ENCODE assay signal across 17 mouse cellular contexts in the genomic region with DNA sequence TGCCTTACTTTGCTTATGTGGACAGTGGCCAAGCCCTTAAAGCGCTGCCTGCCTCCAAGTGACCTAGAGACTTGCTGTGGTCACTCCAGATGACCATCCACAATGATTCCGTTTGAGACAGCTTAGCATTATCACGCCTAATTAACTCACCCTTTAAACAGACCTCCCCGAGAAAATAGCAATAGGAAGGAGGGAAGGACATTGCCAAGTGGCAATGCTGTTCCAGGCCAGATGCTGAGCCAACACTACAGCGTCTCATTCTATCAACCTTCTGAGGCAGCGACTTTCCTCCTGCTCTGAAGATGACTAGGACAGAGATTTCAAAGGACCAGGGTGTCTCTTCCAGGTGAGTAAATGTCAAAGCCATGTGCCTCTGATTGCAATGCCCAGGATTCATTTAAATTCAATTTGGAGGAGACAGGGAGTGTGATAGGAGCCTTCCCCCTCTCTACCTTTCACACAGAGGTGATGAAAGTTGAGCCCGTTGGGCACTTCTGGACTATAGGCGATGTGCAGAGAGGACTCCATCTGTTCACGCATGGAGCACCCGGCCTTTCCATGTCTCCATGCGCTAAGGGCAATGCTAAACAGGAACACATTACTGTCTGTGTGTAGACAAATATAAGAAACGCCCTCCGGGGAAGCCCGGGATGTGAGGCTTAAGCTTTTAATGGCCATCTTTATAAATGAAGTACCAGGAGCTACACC. TPM values are rescaled to one million over a fixed set of nuclear protein-coding genes. Genes with fewer than 3 reads are reported as not detected.
A peak's percentile ranks its signal among the peaks of the same experiment; 100 is the strongest.
DNase-seq lines count a peak whose midpoint lies in the region; ATAC-seq lines count a peak whose summit lies in the region.
"Had no signal": no experiment of that assay in that cellular context is flagged by ENCODE, and none has a peak within 500 bp of the region (broad histone marks: within the 10 kb centered on the region; RNA-seq: fewer than 3 reads in every experiment).

No protein-coding gene starts in this region.

- no peaks in the 10 kb centered on the region for H3K36me3 ChIP-seq in hindbrain, embryonic 11.5 days (ENCODE audit: control insufficient read depth, insufficient read depth, low read length)
- H3K36me3 ChIP-seq in hindbrain, embryonic 10.5 days: no peaks in the 10 kb centered on the region
- H3K36me3 ChIP-seq in forebrain, embryonic 15.5 days: no peaks in the 10 kb centered on the region
- H3K36me3 ChIP-seq in midbrain, embryonic 12.5 days: no peaks in the 10 kb centered on the region
- no peaks in the 10 kb centered on the region for H3K36me3 ChIP-seq in neural tube, embryonic 15.5 days
- H3K36me3 ChIP-seq: embryonic facial prominence, embryonic 15.5 days; limb, embryonic 13.5 days had no signal

- intact Hi-C loops in left cerebral cortex, postnatal 14 days (cut with DNase I): no loop called here
- intact Hi-C loops in heart, postnatal 36 days (cut with DNase I): no loop called here

- 0 out of 2 replicates have a peak, but pooled peaks cover 2% of the 10 kb centered on the region for H3K4me1 ChIP-seq in hindbrain, embryonic 11.5 days (replicated peaks; ENCODE audit: control insufficient read depth, insufficient read depth, low read length)
- H3K4me1 ChIP-seq in hindbrain, embryonic 10.5 days (replicated peaks): 0 out of 2 replicates have a peak, but pooled peaks cover 7% of the 10 kb centered on the region
- H3K4me1 ChIP-seq in forebrain, embryonic 15.5 days: peaks cover 22% of the 10 kb centered on the region
- H3K4me1 ChIP-seq in midbrain, embryonic 12.5 days: peaks cover 21% of the 10 kb centered on the region
- H3K4me1 ChIP-seq in neural tube, embryonic 15.5 days: peaks cover 8% of the 10 kb centered on the region
- H3K4me1 ChIP-seq: embryonic facial prominence, embryonic 15.5 days; limb, embryonic 13.5 days had no signal

- no peak overlapping the region for H3K4me3 ChIP-seq in hindbrain, embryonic 11.5 days (ENCODE audit: low read depth, low read length)
- H3K4me3 ChIP-seq in hindbrain, embryonic 10.5 days: no peak overlapping the region
- H3K4me3 ChIP-seq in forebrain, embryonic 15.5 days: no peak overlapping the region
- H3K4me3 ChIP-seq in midbrain, embryonic 12.5 days: no peak overlapping the region
- H3K4me3 ChIP-seq in neural tube, embryonic 15.5 days (replicated peaks): no peak overlapping the region
- H3K4me3 ChIP-seq: embryonic facial prominence, embryonic 15.5 days; limb, embryonic 13.5 days had no signal

- no peak overlapping the region for H3K9ac ChIP-seq in hindbrain, embryonic 11.5 days (ENCODE audit: low read depth, low read length)
- H3K9ac ChIP-seq in forebrain, embryonic 15.5 days (replicated peaks): no peak overlapping the region
- H3K9ac ChIP-seq in midbrain, embryonic 12.5 days (replicated peaks): no peak overlapping the region
- H3K9ac ChIP-seq in neural tube, embryonic 15.5 days (replicated peaks): no peak overlapping the region
- H3K9ac ChIP-seq: embryonic facial prominence, embryonic 15.5 days; limb, embryonic 13.5 days had no signal

- H3K27ac ChIP-seq in hindbrain, embryonic 11.5 days (ENCODE audit: low read depth, low read length): 0 out of 2 replicates have a peak overlapping the region, but pooled peaks have one; percentile 17
- H3K27ac ChIP-seq in hindbrain, embryonic 10.5 days: no peak overlapping the region
- H3K27ac ChIP-seq in forebrain, embryonic 15.5 days (replicated peaks): peak overlapping the region; percentile 87
- peak overlapping the region; percentile 68 for H3K27ac ChIP-seq in midbrain, embryonic 12.5 days (replicated peaks)
- H3K27ac ChIP-seq in neural tube, embryonic 15.5 days (replicated peaks): peak overlapping the region; percentile 72
- H3K27ac ChIP-seq: embryonic facial prominence, embryonic 15.5 days; limb, embryonic 13.5 days; stomach, postnatal 0 days had no signal

- no peak for DNase-seq in hindbrain, embryonic 11.5 days (ENCODE audit: low spot score)
- DNase-seq in hindbrain, embryonic 10.5 days (ENCODE audit: low spot score): no peak
- DNase-seq in left cerebral cortex, postnatal 14 days (ENCODE audit: low spot score in 2 of 2): no peak
- DNase-seq in frontal cortex, adult 2 months (ENCODE audit: extremely low spot score in 1 of 2, low spot score in 1 of 2): no peak
- no peak for DNase-seq in heart, postnatal 36 days
- DNase-seq: adrenal gland, adult 8-10 months; gastrocnemius, postnatal 25 days; kidney, postnatal 4 days; lung, postnatal 14 days; thymus, postnatal 25 days had no signal

- H3K9me3 ChIP-seq in hindbrain, embryonic 11.5 days (ENCODE audit: control insufficient read depth, low read length): no peaks in the 10 kb centered on the region
- no peaks in the 10 kb centered on the region for H3K9me3 ChIP-seq in hindbrain, embryonic 10.5 days
- H3K9me3 ChIP-seq in forebrain, embryonic 15.5 days: no peaks in the 10 kb centered on the region
- no peaks in the 10 kb centered on the region for H3K9me3 ChIP-seq in midbrain, embryonic 12.5 days
- H3K9me3 ChIP-seq in neural tube, embryonic 15.5 days (replicated peaks): no peaks in the 10 kb centered on the region
- H3K9me3 ChIP-seq: embryonic facial prominence, embryonic 15.5 days; limb, embryonic 13.5 days had no signal

- peak; percentile 52; the same call in 1 of the 2 replicates for ATAC-seq in hindbrain, embryonic 11.5 days (ENCODE audit: low FRiP score)
- ATAC-seq in forebrain, embryonic 15.5 days (replicated peaks): peak; percentile 78
- peak; percentile 68 for ATAC-seq in midbrain, embryonic 12.5 days (ENCODE audit: low FRiP score, low read depth)
- peak; percentile 62; the same call in 1 of the 2 replicates for ATAC-seq in neural tube, embryonic 15.5 days (ENCODE audit: low FRiP score)

- no peaks in the 10 kb centered on the region for H3K27me3 ChIP-seq in hindbrain, embryonic 11.5 days (ENCODE audit: control insufficient read depth, insufficient read depth, low read length)
- H3K27me3 ChIP-seq in hindbrain, embryonic 10.5 days (ENCODE audit: insufficient read depth, poor library complexity, severe bottlenecking): no peaks in the 10 kb centered on the region
- H3K27me3 ChIP-seq in forebrain, embryonic 15.5 days: no peaks in the 10 kb centered on the region
- no peaks in the 10 kb centered on the region for H3K27me3 ChIP-seq in midbrain, embryonic 12.5 days
- H3K27me3 ChIP-seq in neural tube, embryonic 15.5 days (replicated peaks): no peaks in the 10 kb centered on the region
- H3K27me3 ChIP-seq: embryonic facial prominence, embryonic 15.5 days; limb, embryonic 13.5 days had no signal

- H3K4me2 ChIP-seq in hindbrain, embryonic 11.5 days (replicated peaks; ENCODE audit: low read depth, low read length): no peak overlapping the region
- peak overlapping the region; percentile 28 for H3K4me2 ChIP-seq in forebrain, embryonic 15.5 days (replicated peaks)
- H3K4me2 ChIP-seq in midbrain, embryonic 12.5 days (replicated peaks): no peak overlapping the region
- peak overlapping the region; percentile 19; the same call in 1 of the 2 replicates for H3K4me2 ChIP-seq in neural tube, embryonic 15.5 days
- H3K4me2 ChIP-seq: embryonic facial prominence, embryonic 15.5 days; heart, embryonic 11.5 days; limb, embryonic 13.5 days had no signal

- WGBS in hindbrain, embryonic 11.5 days: 77% methylated on average over 14 of the region's 14 CpGs
- 80% methylated on average over 14 of the region's 14 CpGs for WGBS in hindbrain, embryonic 10.5 days
- WGBS in forebrain, embryonic 15.5 days: 19% methylated on average over 14 of the region's 14 CpGs
- WGBS in midbrain, embryonic 12.5 days: 72% methylated on average over 14 of the region's 14 CpGs
- WGBS in neural tube, embryonic 15.5 days: 34% methylated on average over 14 of the region's 14 CpGs

RNA-seq across cellular contexts. Expression of gene Utp18, which starts 56.8 kb away (rescaled TPM):
- polyA plus RNA-seq in hindbrain, embryonic 11.5 days (2014; fragmentation: Nextera tagmentation; extraction: Ambion mirVana): 48.3 and 50.7 TPM in 2 replicates
- 30.9 and 35.8 TPM in 2 replicates for polyA plus RNA-seq in hindbrain, embryonic 10.5 days (2016; fragmentation: Nextera tagmentation; extraction: Ambion mirVana)
- 34.0 and 37.7 TPM in 2 replicates for polyA plus RNA-seq in forebrain, embryonic 15.5 days (2015; fragmentation: Nextera tagmentation; extraction: Ambion mirVana)
- 42.5 and 43.6 TPM in 2 replicates for polyA plus RNA-seq in midbrain, embryonic 12.5 days (2016; fragmentation: Nextera tagmentation; extraction: Ambion mirVana)
- polyA plus RNA-seq in neural tube, embryonic 15.5 days (2015; fragmentation: Nextera tagmentation; extraction: Ambion mirVana): 29.2 and 30.5 TPM in 2 replicates
- 10 to 100 TPM; 24.5 to 26.7 TPM for total RNA-seq in left cerebral cortex, postnatal 14 days (2021)
- polyA plus RNA-seq in frontal cortex, adult 2 months (2012; rRNA removed): 14.6 and 16.1 TPM in 2 replicates
- total RNA-seq in heart, postnatal 36 days (2021): 1 to 10 TPM; 9.7 to 10.0 TPM

RNA-seq across cellular contexts. Expression of gene Mbtd1, which starts 56.9 kb away (rescaled TPM):
- 30.1 and 37.6 TPM in 2 replicates for polyA plus RNA-seq in hindbrain, embryonic 11.5 days (2014; fragmentation: Nextera tagmentation; extraction: Ambion mirVana)
- polyA plus RNA-seq in hindbrain, embryonic 10.5 days (2016; fragmentation: Nextera tagmentation; extraction: Ambion mirVana): 26.9 and 34.0 TPM in 2 replicates
- 38.5 and 43.8 TPM in 2 replicates for polyA plus RNA-seq in forebrain, embryonic 15.5 days (2015; fragmentation: Nextera tagmentation; extraction: Ambion mirVana)
- polyA plus RNA-seq in midbrain, embryonic 12.5 days (2016; fragmentation: Nextera tagmentation; extraction: Ambion mirVana): 50.2 and 55.5 TPM in 2 replicates
- polyA plus RNA-seq in neural tube, embryonic 15.5 days (2015; fragmentation: Nextera tagmentation; extraction: Ambion mirVana): 18.9 and 24.6 TPM in 2 replicates
- 10 to 100 TPM; 30.1 to 31.1 TPM for total RNA-seq in left cerebral cortex, postnatal 14 days (2021)
- polyA plus RNA-seq in frontal cortex, adult 2 months (2012; rRNA removed): 20.8 and 24.6 TPM in 2 replicates
- total RNA-seq in heart, postnatal 36 days (2021): 10 to 100 TPM; 14.5 to 18.1 TPM

Comparison
In these comparisons a context has a peak if more than half of its experiments do, and no peak if none do; other contexts are left out.
1. H3K4me2 ChIP-seq: peak in forebrain, embryonic 15.5 days (single experiment) and neural tube, embryonic 15.5 days (single experiment); none in hindbrain, embryonic 11.5 days (single experiment) and midbrain, embryonic 12.5 days (single experiment).
2. Peak in every context shown above with its lines, with median percentiles within 50 percentile points of each other: ATAC-seq.